Mouse (Mus musculus): ENCODE measurements around the gene Bscl2. TPM values are rescaled to one million over a fixed set of nuclear protein-coding genes. Genes with fewer than 3 reads are reported as not detected.

The Bscl2 gene
- polyA plus RNA-seq, 1 experiment from 2014 or later: 72.1 TPM

DNA sequence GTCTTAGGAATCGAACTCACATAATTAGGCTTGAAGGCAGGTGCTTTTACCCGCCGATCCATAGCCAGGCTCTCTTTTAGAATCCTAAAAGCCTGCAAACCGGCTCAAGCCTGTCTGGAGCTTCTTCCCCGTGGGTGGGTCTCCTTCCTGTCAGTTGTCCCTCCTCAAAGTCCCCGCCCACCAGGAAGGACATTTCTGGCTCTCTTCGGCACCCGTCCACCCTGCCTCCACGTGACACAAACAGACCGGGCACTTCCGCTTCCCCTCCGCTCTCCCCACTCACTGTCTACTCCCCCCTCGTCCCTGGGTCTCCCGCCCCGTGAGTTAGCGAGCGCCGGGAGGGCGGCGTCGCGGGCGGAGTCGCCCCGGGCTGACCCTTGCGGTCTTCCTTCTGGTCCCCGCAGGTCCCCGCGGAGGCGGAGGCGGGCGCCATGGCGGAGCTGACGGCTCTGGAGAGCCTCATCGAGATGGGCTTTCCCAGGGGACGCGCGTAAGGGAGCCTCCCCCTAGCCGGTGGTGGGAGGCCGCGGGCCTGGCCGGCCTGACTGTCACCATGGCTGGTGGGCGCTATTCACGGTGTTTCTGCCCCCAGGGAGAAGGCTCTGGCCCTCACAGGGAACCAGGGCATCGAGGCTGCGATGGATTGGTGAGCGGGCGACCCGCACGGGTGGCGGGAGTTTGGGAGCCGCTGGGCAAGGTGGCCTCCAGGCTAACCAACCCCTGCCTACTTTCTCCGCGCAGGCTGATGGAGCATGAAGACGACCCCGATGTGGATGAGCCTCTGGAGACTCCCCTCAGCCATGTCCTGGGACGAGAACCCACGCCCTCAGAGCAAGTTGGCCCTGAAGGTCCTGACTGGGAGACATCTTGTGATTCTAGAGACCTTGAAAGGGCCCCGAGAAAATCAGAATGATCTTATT lies 34.3 kb downstream of the Bscl2 start, which contains the start of gene Ubxn1:
Ubxn1 (plus strand) TSS at position 230 of the 920 bp plus-strand sequence.
- H3K27ac ChIP-seq: peak within 1 kb of the TSS; percentile 69
- under 1% methylated on average over 54 of the region's 59 CpGs for WGBS (ENCODE audit: missing documents)
- peaks cover 25% of the 10 kb centered on the region for H3K36me3 ChIP-seq (ENCODE audit: inconsistent target)
- H3K4me3 ChIP-seq (ENCODE audit: inconsistent target): peak within 1 kb of the TSS; percentile 55
- peaks cover 28% of the 10 kb centered on the region for H3K79me2 ChIP-seq (ENCODE audit: inconsistent target)

DNA sequence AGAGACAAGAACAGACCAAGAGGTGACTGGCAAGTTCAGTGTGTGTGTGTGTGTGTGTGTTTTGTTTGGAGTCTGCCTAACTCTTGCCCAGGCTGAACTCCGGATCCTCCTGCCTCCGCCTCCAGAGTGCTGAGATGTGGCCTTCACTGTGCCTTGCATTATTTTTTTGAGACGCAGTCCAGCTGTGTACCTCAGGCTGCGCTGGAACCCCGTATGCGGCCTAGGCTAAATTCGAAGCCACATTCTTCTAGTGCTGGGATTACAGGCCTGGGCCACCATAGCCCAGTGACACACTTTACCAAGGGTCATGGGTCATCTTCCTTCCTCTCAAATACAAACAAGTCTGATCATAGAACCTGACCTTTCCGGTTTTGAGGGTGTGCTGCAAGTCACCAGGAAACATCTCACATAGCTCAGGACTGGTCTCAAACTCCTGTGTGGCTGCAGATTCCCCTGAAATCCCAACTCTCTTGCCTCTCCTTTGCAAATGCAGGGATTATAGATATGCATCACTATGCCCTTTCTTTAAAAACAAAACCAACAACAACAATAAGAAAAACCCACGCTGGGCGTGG lies 35.1 kb downstream of the Bscl2 start:
- H3K36me3 ChIP-seq (ENCODE audit: inconsistent target): peaks cover 26% of the 10 kb centered on the region
- peak overlapping the region; percentile 62 for H3K27ac ChIP-seq
- peak overlapping the region; percentile 55 for H3K4me3 ChIP-seq (ENCODE audit: inconsistent target)
- 71% methylated on average over 10 of the region's 10 CpGs for WGBS (ENCODE audit: missing documents)
- H3K79me2 ChIP-seq (ENCODE audit: inconsistent target): peaks cover 28% of the 10 kb centered on the region

GRCm38 (mm10) chr19:8875031-8875430 lies 37.8 kb downstream of the Bscl2 start:
- peaks cover 26% of the 10 kb centered on the region for H3K36me3 ChIP-seq (ENCODE audit: inconsistent target)
- no peak overlapping the region for H3K4me3 ChIP-seq (ENCODE audit: inconsistent target)
- H3K27ac ChIP-seq: no peak overlapping the region
- 93% methylated on average over 7 of the region's 7 CpGs for WGBS (ENCODE audit: missing documents)
- peaks cover 28% of the 10 kb centered on the region for H3K79me2 ChIP-seq (ENCODE audit: inconsistent target)

DNA sequence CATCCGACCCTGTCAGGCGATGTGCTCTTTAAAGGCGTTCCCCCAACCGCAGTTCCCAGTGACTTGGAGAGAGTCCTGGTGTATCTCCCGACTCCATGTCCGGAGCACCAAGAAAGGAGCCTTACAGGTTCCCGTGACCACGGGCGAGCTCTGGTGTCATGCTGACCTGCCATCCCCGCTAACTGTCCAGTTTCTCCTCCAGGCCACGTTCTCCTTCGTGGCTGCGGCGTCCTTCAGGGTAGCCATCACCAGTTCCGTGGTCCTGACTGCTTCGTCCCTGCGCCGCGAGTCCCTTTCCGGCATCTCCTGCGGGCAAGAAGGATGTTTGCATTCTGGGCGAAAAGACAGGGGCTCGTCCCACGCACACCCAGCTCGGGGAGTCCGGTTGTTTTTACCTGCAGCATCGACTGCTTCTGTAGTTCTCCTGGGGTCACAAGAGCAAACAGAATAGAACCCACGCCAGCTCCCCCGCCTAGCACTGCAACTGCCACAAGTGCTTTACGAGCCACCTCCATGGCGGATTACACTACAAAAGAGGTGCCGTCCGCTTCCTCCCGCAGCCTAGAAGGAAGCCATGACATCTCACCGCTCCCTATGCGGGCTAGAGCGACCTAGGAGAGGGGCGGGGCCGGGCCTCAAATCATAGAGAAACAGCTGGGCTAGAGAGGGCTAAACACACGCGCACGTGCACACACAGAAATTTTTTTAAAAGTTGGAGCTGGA lies 43.2 kb downstream of the Bscl2 start, which contains the start of gene Uqcc3:
Uqcc3 (minus strand) TSS at position 613 of the 723 bp plus-strand sequence.
- peak within 1 kb of the TSS; percentile 98 for H3K4me3 ChIP-seq (ENCODE audit: inconsistent target)
- under 1% methylated on average over 41 of the region's 42 CpGs for WGBS (ENCODE audit: missing documents)
- H3K36me3 ChIP-seq (ENCODE audit: inconsistent target): peaks cover 10% of the 10 kb centered on the region; the same call in 1 of the 2 replicates
- H3K79me2 ChIP-seq (ENCODE audit: inconsistent target): no peaks in the 10 kb centered on the region
- peak within 1 kb of the TSS; percentile 65 for H3K27ac ChIP-seq

DNA sequence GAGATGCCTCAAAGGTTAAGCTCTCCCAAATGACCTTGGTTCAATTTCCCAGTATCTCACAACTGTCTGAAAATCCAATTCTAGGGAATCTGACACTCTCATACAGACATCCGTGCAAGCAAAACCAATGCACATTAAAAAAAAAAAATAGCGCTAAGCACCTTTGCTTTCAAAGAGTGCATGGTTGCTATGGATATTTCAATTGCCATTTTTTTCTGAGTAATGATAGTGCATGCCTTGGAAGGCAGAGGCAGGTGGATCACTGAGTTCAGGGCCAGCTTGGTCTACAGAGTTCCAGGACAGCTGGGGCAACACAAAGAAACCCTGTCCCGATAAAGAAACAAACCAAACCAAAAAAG lies 43.7 kb downstream of the Bscl2 start:
- Histone ChIP-seq H3K4me3 (ENCODE audit: inconsistent target) (peak overlapping the region; percentile 98), H3K79me2 (ENCODE audit: inconsistent target) (no peaks in the 10 kb centered on the region), H3K36me3 (ENCODE audit: inconsistent target) (0 out of 2 replicates have a peak, but pooled peaks cover 5% of the 10 kb centered on the region), H3K27ac (no peak overlapping the region)
- 0% methylated on average over 3 of the region's 3 CpGs for WGBS (ENCODE audit: missing documents)

DNA sequence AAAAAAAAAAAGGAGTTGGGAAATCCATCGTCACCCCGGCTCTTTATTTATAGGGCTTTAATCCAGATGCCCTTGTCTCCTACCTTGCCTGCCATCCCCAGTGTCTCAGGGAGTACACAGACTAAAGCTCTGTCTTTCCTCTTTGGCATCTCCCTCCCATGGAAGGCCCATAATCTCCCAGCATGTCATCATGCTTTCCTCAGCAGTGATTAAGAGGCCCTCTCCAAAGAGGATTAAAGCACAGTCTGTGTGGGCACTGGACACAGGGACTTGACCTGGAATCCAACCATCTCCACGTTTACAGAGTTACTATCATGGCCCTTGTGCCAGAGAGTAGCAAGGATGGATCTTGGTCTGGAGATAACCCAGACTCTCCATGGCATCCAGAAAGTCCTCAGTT lies 46.3 kb downstream of the Bscl2 start, which contains the start of the genes Lbhd1 and Gm49403:
Lbhd1 (plus strand) TSS at position 117 of the 400 bp plus-strand sequence.
Gm49403 (plus strand) TSS at position 315 of the 400 bp plus-strand sequence.
- 80% methylated on average over 3 of the region's 3 CpGs for WGBS (ENCODE audit: missing documents)
- Histone ChIP-seq H3K27ac (no peak within 1 kb of the TSS), H3K4me3 (ENCODE audit: inconsistent target) (no peak within 1 kb of the TSS), H3K79me2 (ENCODE audit: inconsistent target) (no peaks in the 10 kb centered on the region), H3K36me3 (ENCODE audit: inconsistent target) (no peaks in the 10 kb centered on the region)

DNA sequence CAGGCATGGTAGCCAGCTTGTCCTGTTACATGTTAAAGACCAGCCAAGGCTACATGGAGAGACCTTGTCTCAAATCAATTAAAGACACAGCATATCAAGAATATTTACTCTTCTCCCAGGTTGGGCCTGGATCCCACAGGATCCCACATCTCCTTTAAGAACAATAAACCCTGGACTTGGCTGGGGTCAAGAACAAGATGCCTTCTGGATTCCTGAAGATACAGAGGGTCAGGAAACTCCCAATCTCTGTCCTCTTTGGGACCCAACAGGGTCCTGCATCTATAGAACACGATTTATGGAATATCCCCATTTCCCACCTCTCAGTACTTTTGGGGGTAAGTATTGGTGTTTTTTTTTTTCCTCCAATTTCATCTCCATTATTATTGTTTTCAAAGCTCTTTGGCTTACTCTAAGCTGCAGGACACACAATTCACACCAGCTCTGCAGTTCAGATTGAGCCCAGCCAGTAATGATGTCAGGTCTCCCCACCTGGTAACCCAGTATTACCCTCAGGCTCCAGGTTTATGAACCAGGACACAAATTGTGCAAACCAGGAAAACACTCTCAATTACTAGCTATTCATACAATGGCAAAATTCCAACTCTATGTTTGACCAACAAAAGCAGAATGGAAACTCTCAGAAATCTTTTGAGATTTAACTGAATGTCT lies 49.8 kb downstream of the Bscl2 start:
- 100% methylated on average over 1 of the region's 1 CpGs for WGBS (ENCODE audit: missing documents)
- no peak overlapping the region for H3K4me3 ChIP-seq (ENCODE audit: inconsistent target)

GRCm38 (mm10) chr19:8887585-8888463 lies 50.6 kb downstream of the Bscl2 start:
- H3K27ac ChIP-seq: peak overlapping the region; percentile 70
- peaks cover 19% of the 10 kb centered on the region for H3K79me2 ChIP-seq (ENCODE audit: inconsistent target)
- no peaks in the 10 kb centered on the region for H3K36me3 ChIP-seq (ENCODE audit: inconsistent target)
- H3K4me3 ChIP-seq (ENCODE audit: inconsistent target): peak overlapping the region; percentile 85
- 30% methylated on average over 19 of the region's 19 CpGs for WGBS (ENCODE audit: missing documents)

More for the DNA sequence above, 49.8 kb downstream of the Bscl2 start:
- peaks cover 19% of the 10 kb centered on the region for H3K79me2 ChIP-seq (ENCODE audit: inconsistent target)
- no peak overlapping the region for H3K27ac ChIP-seq
- no peaks in the 10 kb centered on the region for H3K36me3 ChIP-seq (ENCODE audit: inconsistent target)

DNA sequence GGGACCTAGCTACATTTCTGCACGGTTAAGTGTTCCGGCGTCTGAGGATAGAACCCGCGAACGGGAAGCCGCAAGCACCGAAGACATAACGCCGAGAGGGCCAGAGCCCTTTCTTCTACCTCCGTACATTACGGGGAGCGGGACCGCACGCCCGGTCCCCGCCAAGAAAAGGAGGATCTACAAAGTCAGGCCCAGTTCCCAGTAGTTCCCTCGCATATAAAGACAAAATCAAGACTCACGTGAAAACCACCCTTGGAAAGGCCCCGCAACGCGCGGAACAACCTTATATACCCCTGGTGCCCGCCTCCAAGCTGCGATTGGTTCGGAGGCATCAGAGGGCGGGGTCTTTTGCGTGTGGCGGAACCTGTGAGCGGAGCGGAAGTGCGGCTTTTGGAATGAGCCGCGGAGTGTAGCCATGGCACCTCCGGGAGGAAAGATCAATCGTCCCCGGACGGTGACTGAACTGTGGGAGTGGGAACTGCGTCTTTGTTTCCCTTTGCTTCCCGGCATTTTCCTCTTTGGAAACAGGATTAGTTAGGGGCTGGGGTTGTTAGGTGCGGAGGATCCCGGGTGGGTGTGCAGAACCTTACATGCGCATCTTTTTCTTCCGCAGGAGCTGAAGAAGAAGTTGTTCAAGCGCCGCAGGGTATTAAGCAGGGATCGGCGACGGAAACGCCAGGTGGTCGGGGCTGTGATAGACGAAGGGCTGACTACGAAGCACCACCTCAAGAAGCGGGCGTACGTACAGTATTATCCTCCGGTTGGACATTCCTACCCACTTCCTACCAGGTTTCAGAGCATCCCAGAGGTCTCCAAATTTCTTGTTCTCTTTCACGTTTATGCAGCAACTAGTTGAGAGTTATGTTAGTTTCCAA lies 51.5 kb downstream of the Bscl2 start, which contains the start of the genes 1810009A15Rik and Gm49416:
1810009A15Rik (plus strand) TSS at position 343 of the 875 bp plus-strand sequence.
Gm49416 (plus strand) TSS at position 416 of the 875 bp plus-strand sequence.
- H3K79me2 ChIP-seq (ENCODE audit: inconsistent target): peaks cover 27% of the 10 kb centered on the region
- WGBS (ENCODE audit: missing documents): 1% methylated on average over 58 of the region's 58 CpGs
- H3K4me3 ChIP-seq (ENCODE audit: inconsistent target): peak within 1 kb of the TSS; percentile 85
- H3K27ac ChIP-seq: peak within 1 kb of the TSS; percentile 70
- no peaks in the 10 kb centered on the region for H3K36me3 ChIP-seq (ENCODE audit: inconsistent target)

DNA sequence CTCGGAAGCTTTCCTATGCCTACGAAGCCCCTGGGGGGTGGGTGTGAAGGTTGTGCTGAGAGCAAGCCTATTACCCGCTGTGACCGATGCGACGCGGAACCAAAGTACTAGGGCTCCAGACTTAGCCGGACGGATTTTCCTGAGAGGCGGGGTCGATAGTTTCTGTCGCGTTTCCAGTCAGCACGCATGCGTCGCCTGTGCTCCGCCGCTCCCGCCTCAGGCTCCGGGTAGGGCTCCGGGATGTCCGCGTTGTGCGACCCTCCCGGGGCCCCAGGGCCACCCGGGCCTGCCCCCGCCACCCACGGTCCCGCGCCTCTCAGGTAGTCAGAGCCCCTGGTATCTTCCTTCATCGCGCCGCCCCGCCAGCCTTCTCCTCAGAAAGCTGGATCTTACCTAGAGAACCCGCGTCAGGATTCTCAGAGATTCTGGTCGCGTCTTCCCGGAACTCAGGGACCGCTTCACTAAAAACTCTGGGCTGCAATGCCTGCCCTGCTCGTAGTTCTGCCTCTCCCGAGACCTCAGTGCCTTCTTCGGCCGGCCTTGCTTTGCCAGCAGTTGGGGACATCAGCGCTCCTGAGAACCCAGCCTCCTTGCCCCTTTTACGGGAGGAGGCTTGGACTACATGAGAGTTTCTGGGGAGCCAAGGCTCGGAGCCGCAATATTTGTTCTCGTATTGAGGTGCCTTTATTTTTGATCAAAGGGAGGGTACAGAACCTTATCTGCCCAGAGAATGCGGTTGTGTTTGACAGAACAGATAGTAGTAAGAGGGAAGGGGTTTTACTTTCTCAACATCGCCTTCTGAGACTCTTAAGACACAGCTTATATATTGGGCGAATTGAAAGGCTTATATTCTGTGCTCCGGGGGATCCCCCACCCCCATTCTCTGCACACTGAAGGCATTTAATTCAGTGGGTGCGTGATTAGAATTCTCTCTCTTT lies 55.8 kb downstream of the Bscl2 start, which contains the start of gene Ints5:
Ints5 (plus strand) TSS at position 177 of the 938 bp plus-strand sequence.
- Histone ChIP-seq H3K36me3 (ENCODE audit: inconsistent target) (peaks cover 9% of the 10 kb centered on the region), H3K4me3 (ENCODE audit: inconsistent target) (peak within 1 kb of the TSS; percentile 96), H3K79me2 (ENCODE audit: inconsistent target) (peaks cover 57% of the 10 kb centered on the region), H3K27ac (peak within 1 kb of the TSS; percentile 55)
- WGBS (ENCODE audit: missing documents): 1% methylated on average over 52 of the region's 54 CpGs

GRCm38 (mm10) chr19:8895397-8895960 lies 58.2 kb downstream of the Bscl2 start:
- no peak overlapping the region for H3K27ac ChIP-seq
- no peak overlapping the region for H3K4me3 ChIP-seq (ENCODE audit: inconsistent target)
- H3K36me3 ChIP-seq (ENCODE audit: inconsistent target): peaks cover 9% of the 10 kb centered on the region
- 91% methylated on average over 9 of the region's 9 CpGs for WGBS (ENCODE audit: missing documents)
- peaks cover 63% of the 10 kb centered on the region for H3K79me2 ChIP-seq (ENCODE audit: inconsistent target)

Measured in macrophage (primary cell).